Mouse (Mus musculus) gastrocnemius, postnatal 14 days (tissue): ENCODE results near the gene Pdcl3. TPM values are rescaled to one million over a fixed set of nuclear protein-coding genes. Genes with fewer than 3 reads are reported as not detected.
A peak's percentile ranks its signal among the peaks of the same experiment; 100 is the strongest.

ENCODE experiments used
- DNase-seq: peaks from one replicate; pipeline ENCODE4 v3.0.0; 2021; ENCODE audit warnings: mixed read lengths
- intact Hi-C: fragments of 180-260 bp; cut with DNase I; formaldehyde crosslinking; loops from one replicate; pipeline ENCODE4 v1.15.1; 2025; ENCODE audit warnings: low total_unique reads
- long read RNA-seq, 2 experiments: library from polyadenylated mRNA; stranded (forward); transcript quantifications; one replicate each; pipeline ENCODE4 v2.0.0; 2021
- total RNA-seq, 2 experiments: library from RNA; stranded (reverse); gene quantifications; 2 replicates each; pipeline ENCODE4 v1.2.3; 2021

Gene Pdcl3
- total RNA-seq = 10 to 100 TPM; 64.4 to 70.5 TPM
- long read RNA-seq, experiment 1, transcript Pdcl3-201 (6 exons, 3,914 nt) = major isoform, 48 of 49 reads
- long read RNA-seq, experiment 1, partial matches to known transcripts = 1 of 49 reads
- long read RNA-seq, experiment 1, other reads (novel, unspliced or antisense) = 0 of 49 reads
- long read RNA-seq, experiment 2, transcript Pdcl3-201 (6 exons, 3,914 nt) = major isoform, 43 of 48 reads
- long read RNA-seq, experiment 2, partial matches to known transcripts = 2 of 48 reads
- long read RNA-seq, experiment 2, other reads (novel, unspliced or antisense) = 2 of 48 reads

DNA sequence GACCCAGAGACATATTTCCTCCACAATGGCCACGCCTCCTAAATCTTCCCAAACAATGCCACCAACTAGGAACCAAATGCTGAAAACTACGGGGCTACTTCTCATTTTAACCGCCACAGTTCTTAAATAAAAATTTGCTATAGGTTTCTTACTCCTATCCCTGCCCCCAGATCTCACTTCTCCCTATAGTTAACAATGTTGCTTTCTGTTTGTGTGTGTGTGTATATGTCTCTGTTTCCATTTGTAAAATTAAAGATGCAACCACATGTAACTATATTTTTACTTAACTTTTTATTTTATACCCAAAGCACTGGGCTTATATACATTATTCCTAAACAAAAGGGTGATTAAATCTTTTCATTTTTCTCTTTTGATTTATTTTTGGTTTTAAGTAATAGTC, at the start of gene Pdcl3:
TSS of gene Pdcl3 (plus strand) at position 301 of the 400 bp plus-strand sequence.
- DNase-seq = no peak
- intact Hi-C loops = no loop called here

DNA sequence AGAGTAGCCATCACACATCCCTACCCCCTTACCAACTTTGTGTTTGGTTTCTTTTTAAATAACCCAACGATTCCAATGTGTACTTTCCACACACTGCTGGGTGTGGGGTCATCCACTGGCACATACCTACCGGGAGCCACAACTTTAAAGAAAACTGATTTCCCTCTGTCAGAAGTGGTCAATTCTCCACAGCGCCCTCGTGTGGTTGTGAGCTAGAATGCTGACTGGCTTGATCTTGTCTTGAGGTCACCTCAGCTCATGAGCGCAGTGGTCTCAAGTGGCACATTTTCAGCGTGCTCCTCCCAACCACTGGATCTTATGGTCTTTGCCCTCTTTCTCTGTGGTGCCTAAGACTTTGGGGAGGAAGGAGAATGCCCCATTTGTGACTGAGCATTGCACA, 48.6 kb upstream of the Pdcl3 start:
- intact Hi-C loops = no loop called here
- no peak for DNase-seq

DNA sequence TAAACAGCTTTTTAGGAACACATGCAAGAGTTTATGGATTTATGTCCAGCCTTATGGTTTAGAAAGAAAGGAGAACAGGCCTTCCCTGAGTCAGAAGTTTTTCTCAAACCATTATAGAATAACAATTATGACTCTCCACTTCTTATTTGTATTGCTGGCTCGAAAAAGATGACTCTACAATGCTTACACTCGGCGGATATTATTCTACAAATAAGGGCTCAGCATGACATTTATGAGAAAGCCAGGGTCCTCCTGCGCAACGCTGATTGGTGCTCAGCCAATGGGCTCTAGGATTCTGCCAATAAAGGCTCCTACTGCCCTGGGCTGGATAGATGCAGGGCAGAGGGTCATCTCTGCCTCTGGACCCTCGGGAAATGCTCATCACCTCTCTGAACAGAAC, 46.6 kb upstream of the Pdcl3 start, which contains the start of gene Nms:
TSS of gene Nms (plus strand) at position 301 of the 400 bp plus-strand sequence.
- intact Hi-C loops = no loop called here
- no peak for DNase-seq

DNA sequence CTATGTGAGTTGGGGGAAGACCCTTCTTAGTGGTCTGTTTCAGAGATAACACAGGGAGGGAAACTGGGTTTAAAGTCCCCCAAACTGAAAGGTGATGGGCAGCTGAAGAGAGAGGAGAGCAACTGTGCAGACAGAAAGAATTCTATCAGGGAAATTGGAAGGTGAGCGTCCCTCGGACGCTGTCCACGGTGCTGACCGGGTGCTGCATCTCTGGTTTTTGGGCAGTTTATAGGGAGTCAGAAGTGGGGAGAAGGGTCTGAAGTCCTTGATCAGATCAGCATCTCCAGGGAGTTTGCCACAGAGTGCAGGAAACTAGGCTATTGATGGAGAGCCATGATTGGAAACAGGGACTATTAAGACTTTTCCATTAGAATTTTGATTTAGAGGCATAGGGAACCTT, 45.8 kb upstream of the Pdcl3 start:
- intact Hi-C loops = no loop called here
- DNase-seq = no peak

DNA sequence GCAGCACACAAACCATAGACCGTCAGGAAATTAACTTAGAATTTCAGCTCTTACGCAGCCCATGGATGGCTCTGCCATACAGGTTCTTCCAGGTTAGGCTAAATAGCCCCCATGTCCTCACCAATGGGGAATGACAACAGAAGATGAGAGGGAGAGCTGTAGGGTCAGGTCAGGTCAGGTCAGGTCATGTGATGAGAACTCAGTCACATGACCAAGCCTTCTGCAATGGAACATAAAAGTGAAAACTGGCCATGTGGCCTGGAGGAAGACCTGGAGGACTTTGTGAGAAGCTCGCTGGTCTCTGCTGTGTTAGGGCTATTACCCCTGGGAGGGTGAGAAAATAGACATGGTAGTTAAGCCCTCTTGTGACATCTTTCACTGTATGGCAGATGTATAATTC, 29.0 kb upstream of the Pdcl3 start:
- intact Hi-C loops = no loop called here
- DNase-seq = no peak

DNA sequence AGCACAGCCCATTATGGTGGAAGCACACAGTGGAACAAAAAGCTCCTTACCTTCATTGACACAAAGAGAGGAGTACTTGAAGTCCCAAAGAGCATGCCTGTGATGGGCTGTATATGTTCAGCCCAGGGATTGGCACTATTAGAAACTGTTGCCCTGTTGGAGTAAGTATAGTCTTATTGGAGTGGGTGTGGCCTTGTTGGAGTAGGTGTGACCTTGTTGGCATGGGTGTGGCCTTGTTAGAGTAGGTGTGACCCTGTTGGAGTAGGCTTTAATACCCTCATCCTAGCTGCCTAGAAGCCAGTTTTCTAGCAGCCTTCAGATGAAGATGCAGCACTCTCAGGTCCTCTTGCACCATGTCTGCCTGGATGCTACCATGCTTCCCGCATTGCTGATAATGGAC, 16.3 kb upstream of the Pdcl3 start:
- no peak for DNase-seq
- intact Hi-C loops = no loop called here

DNA sequence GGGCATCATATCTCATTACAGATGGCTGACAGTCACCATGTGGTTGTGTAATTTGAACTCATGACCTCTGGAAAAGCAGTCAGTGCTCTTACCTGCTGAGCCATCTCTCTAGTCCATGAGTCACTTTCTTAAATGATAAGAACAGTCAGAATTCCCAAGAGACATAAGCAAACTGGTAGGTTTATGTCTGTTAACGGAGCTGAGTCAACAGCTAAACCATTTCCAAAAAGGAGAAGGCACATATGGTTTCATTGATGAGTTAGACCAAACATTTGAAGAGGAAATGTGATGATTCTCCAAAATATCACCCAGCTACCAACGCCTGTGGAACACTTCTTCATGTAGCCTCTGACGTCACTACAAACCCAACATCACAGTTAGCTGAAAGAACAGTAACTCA, 13.7 kb upstream of the Pdcl3 start:
- intact Hi-C loops = no loop called here
- DNase-seq = no peak

DNA sequence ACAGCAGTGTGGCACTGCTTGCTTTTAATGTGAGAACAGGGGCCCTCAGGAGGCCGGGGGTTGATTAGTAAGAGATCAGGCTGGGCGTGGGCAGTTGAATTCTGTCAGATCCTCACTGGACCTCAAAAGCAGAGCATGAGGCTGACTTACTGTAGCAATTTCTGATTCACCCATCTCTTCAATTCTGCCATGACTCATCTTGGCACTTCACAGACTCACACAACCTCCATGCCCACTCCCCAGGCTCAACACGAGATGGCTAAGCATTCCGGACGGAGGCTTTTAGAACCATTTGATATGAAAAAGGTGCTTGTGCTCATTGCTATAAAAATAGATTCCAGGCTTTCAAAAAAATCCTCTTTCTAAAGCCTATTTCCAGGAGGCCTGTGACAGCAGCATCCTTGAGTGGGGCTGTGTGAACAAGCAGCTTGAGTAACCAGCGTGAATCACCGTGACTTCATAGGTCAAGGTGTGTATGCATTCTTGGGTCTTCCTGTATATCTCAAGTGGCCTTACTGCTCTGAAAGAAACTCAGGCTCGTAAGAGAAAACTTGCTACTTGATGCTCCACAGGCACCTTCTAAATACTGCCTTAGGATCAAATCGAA, 12.3 kb upstream of the Pdcl3 start:
- no peak for DNase-seq
- intact Hi-C loops = no loop called here

DNA sequence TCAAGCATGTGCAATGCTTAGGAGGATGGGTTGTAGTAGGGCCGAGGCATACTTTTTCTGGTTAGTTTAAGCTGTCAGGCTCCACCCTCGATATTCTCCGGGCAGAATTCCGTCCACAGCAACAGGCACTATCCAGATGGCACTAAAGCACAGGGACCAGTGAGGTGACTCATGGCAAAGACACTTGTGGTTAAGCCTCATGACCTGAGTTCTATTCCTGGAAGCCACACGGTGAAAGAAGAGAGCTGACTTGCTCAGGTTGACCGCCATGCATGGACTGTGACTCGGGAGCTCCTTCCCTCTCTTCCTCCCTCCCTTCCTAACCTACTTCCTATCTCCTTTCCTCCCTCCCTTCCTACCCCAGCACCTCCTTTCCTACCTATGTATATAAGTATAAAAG, 5.5 kb upstream of the Pdcl3 start:
- DNase-seq = no peak

DNA sequence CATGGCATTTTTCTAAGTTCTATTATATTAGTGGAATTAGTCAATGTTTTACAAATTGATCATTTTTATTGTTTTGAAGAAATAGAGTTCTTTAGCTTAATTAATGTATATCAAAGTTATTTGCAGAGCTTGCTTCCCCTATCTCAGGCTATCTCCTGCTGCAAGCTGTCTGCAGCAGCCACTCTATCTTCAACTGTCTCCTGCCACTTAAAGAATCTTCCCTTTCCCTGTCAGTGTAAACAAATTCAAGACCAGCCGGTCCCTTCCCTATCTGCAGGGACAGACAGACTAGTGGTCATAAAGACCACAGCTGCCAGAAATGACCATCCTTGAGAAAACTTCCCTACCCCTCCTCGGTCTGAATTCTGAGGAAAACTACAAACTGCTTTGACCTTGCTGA, 1.5 kb upstream of the Pdcl3 start:
- DNase-seq = no peak
- intact Hi-C loops = no loop called here

More for the DNA sequence above, 5.5 kb upstream of the Pdcl3 start:
- intact Hi-C loops = no loop called here

DNA sequence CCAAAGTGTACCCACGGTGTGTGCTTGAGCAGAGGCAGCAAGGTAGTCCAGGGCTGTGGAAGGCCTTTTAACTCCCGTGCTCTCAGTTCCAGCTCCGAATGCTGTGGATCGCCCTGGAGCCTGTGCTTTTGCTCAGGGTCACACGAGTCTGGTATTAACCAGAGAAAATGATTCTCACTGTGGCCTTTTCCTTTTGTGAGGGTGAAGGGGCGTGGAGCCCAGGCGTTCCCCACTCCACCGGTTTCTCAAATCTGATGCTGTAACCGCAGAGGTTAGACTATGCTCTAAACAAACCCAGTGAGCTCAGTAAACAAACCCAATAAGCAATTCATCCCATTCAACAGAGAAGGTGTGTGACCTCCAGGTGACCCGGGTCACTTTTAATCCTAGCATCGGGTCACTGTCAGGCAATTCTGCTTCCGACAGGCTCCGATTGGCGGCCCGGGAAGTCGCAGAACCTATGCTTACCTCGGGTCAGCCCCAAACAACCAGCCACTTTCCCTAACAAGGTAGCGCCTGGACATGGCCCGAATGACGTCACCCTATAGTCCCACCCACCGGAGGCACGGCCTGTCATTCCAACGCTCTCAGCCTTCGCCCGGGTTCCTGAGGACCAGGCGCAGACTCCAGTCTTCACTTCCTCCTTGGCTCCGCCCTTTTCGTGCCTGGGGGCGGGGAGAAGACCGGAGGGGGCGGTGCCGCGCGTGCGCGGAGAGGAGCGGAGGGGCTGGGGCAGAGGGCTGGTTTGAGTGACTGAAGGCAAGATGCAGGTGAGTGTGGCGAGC, 1.9 kb downstream of the Pdcl3 start:
- peak; percentile 95 for DNase-seq
- intact Hi-C loops = no loop called here

DNA sequence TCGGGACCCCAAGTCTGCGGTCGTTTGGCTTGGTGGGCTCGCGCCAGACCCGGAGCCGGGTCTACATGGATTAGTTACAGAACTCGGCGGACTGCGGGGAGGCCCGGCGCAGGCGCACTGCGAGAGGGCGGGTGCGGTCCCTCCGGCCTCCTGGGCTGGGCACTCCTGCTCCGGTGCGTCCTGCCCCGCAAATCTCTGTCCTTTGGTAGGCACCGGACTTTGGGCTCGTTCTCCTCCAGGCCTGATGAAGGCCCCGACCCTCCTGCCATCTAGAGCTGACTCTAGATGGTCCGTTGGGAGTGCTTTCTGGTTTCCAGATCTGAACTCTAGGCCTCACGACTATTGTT, 2.4 kb downstream of the Pdcl3 start:
- intact Hi-C loops = no loop called here
- no peak for DNase-seq

DNA sequence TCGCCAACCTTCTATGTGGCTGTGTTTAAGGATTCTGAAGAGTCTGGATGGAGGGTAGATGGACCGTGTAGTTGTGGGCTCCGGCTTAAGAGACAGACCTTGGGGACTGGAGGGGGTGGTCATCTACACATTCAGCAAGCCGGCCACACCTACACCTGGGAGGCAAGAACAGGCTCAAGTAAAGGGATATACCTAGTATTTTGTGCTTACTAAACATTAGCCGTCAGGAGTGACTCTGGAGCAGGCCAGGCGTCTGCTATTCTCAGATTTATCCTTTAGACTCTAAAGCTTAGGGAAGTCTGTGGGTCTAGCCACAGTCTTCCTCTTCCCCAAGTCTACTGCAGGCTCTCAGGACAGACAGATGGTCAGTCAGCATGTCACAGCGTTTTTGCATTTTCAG, 2.9 kb downstream of the Pdcl3 start:
- intact Hi-C loops = no loop called here
- DNase-seq = no peak

DNA sequence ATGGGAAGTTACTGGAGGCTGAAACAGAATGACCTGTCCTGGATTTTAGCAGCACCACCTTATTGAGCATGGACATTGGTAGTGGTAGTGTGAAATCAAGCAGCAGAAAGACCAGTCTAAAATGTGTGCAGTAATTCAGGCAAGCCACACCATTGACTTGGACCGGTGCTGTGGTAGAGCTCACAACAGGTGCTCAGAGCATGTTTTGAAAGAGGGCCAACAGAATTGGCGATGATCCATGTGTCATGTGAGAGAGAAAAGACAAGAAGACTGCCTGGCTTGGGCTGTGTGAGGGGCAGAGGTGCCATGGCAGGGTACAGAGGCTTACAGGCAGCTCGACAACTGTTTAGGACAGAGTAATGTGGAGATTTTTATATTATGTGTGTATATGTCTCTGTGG, 7.0 kb downstream of the Pdcl3 start:
- DNase-seq = peak; percentile 16
- intact Hi-C loops = no loop called here

DNA sequence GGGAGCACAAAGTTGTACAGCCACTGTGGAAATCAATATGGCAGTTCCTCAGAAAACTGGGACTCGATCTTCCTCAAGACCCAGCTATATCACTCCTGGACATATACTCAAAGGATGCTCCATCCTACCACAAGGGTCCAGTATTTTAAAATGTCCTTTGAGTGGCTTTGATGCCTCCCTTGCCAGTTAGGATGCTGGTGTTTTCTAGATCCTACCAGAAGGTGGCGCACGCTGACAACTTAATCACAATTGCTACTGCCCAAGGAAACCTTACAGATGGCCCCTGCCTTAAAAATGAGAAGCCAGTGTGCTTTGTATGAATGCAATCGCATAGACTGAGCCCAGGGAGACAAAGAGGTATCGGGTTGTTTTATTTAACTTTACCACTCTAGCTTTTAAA, 15.7 kb downstream of the Pdcl3 start:
- intact Hi-C loops = loop anchor here (5.0 to 10.0 kb wide), 2 partner anchors 254 to 526 kb away; no protein-coding TSS in a partner anchor
- DNase-seq = peak; percentile 66

DNA sequence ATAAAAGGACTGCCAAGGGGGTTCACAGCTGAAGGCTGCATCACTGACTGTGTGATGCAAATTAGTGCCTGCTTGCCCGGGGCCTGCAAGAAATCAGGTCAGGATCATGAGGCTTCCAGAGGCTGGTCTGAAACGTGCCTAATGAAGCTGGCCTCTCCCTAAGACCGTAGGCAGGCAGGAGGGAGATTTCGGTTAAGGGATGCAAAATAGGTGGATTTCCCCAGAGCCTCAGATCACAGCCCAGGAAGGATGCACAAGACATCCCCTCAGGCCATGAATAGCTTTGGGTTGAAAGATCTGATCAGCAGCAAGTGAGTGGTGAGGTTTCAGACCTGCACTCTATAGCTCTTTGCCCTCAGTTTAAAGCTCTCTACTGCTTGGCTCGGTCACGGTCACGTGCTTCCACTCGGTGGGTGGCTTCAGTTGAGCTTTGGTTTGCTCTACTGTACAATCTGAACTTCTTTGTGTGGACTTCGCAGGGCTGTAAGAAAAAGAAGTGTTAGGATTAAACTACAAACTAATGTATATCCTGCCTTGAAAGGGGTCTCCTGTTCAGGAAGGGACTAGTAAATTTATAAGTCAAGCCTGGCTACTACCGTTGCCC, 20.4 kb downstream of the Pdcl3 start:
- intact Hi-C loops = loop anchor here (10.0 kb wide), 1 partner anchor 249 kb away; no protein-coding TSS in a partner anchor
- DNase-seq = no peak

DNA sequence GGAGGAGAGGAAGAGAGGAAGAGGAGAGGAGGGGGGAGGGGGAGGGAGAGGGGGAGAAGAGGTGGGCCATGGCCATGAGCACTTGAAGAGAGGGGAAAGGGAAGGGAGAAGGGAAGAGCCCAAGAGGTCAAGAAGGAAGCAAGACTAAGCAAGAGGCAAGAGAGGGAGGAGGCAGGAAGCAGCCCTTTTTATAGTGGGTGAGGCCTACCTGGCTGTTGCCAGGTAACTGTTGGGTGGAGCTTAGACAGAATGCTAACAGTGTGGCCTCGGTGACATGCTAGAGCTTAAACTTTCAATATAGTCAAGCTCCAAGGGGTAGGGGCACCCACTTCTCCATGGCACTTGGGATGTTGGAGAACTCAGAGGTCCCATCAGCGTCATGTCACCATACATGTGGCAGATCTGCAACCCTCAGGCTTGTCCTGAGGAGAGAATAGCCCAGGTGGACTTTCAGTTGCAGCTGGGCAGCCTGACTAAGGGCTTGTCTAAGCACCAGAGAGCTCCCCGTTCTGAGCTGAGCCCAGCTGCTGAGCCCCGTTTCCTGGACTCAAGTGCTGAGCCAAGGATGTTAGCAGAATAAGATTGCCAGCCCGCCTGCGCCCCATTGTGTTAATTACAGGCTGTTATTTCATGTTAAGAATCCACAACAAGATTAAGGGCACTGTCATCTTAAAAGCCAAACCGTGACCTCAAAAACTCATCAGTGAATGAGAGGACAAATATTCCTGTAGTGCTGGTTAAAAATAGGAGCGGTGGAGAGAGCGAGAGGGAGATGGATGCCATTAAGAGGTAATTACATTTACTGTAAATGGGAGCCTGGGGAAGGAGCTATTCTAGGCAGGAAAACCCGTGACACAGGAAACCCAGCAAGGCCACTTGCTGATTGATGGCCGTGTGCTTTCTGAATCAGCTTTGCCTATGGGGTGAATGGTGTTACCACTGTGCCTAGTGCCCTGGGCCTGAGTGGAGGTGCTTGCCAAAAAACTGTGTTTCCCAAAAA, 21.7 kb downstream of the Pdcl3 start:
- intact Hi-C loops = loop anchor here (10.0 kb wide), 1 partner anchor 248 kb away; no protein-coding TSS in a partner anchor
- DNase-seq = no peak

DNA sequence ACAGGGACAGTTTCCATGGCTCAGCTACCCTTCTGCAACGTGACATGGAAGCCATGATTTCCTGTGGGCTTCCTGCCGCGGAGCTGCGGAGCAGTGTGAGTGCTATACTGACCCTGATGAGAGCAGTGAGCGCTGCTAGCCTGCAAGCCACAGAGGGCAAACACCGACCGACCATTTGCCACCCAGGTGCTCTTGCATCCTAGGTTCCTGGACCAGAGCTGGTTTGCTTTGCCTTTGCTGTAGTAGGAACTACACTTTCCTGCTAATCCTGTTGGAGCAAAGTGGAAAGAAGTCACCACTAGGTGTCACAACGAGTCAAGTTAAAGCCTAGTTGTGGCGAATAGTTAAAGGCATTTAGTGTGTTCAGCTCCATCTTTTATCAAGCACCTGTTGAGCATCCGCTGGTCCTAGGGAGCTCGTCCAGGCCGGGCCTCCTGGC, 25.2 kb downstream of the Pdcl3 start:
- intact Hi-C loops = loop anchor here (5.0 to 10.0 kb wide), 2 partner anchors 194 to 332 kb away; no protein-coding TSS in a partner anchor
- peak; percentile 45 for DNase-seq

DNA sequence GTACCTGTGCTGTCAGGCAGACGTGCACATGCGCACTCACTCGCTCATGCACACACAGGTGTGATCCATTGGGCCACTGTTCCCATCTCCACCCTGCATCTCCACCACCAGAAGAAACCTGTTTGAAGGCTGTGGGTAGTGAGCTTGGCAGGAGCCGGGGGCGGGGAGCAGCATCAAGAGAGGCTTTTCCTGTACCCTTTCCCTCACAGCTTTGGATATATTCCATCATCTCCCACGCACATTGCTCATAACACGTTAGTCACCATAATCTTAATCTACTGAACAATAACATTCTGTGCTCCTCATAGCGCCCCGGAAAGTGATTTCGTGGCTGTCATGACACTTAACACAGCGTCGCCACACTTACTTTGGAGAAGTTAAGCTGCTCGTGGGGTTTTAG, 27.2 kb downstream of the Pdcl3 start:
- DNase-seq = no peak
- intact Hi-C loops = loop anchor here (5.0 to 10.0 kb wide), 2 partner anchors 192 to 330 kb away; no protein-coding TSS in a partner anchor
